Mouse (Mus musculus) G1E (cell line): ENCODE data around the gene Trim26. TPM values are rescaled to one million over a fixed set of nuclear protein-coding genes. Genes with fewer than 3 reads are reported as not detected.
A peak's percentile ranks its signal among the peaks of the same experiment; 100 is the strongest.

ENCODE experiments used
- ATAC-seq: 2 replicates; pipeline ENCODE4 v1.8.0; 2016; ENCODE audit warnings: mild to moderate bottlenecking; ENCODE audit not compliant: insufficient number of reproducible peaks, poor library complexity, low FRiP score, severe bottlenecking; ENCODE audit errors: extremely low read depth
- DNase-seq: peaks from one replicate; pipeline ENCODE4 v3.0.0; 2012; ENCODE audit warnings: low spot score
- H3K27me3 ChIP-seq: 2 replicates; pipeline ENCODE4 v1.6.1; 2012; ENCODE audit warnings: mild to moderate bottlenecking, low read length, inconsistent platforms; ENCODE audit not compliant: insufficient read depth
- H3K36me3 ChIP-seq: replicated peaks from 2 replicates; pipeline ENCODE3; 2012; ENCODE audit warnings: mild to moderate bottlenecking, inconsistent platforms
- H3K4me1 ChIP-seq: 2 replicates; pipeline ENCODE4 v1.6.1; 2012; ENCODE audit warnings: low read depth, low read length, inconsistent platforms, mixed read lengths; ENCODE audit not compliant: insufficient read depth
- H3K4me3 ChIP-seq: 2 replicates; pipeline ENCODE4 v1.5.1; 2012; ENCODE audit warnings: low read depth, mild to moderate bottlenecking, inconsistent platforms, low read length, moderate library complexity, mixed read lengths
- H3K9me3 ChIP-seq: replicated peaks from 2 replicates; pipeline ENCODE4 v1.6.1; 2012; ENCODE audit warnings: inconsistent platforms
- CTCF ChIP-seq: IDR thresholded peaks from 2 replicates; pipeline ENCODE4 v1.5.1; 2012; ENCODE audit warnings: low read depth, low read length, inconsistent platforms, mixed read lengths
- GATA1 ChIP-seq: IDR thresholded peaks from 2 replicates; pipeline ENCODE4 v1.6.1; 2012; ENCODE audit warnings: borderline replicate concordance, low read length, inconsistent platforms, mixed read lengths
- GATA2 ChIP-seq: IDR thresholded peaks from 2 replicates; pipeline ENCODE4 v1.6.1; 2012; ENCODE audit warnings: low read depth, low read length, inconsistent platforms, borderline replicate concordance
- POLR2AphosphoS5 ChIP-seq: IDR thresholded peaks from 2 replicates; pipeline ENCODE4 v1.6.1; 2012; ENCODE audit warnings: low read depth, low read length, inconsistent platforms; ENCODE audit not compliant: insufficient replicate concordance
- TAL1 ChIP-seq: conservative IDR thresholded peaks from 2 replicates; pipeline ENCODE4 v1.6.1; 2012; ENCODE audit warnings: low read depth, low read length, inconsistent platforms, mixed read lengths
- polyA plus RNA-seq: library from polyadenylated mRNA; stranded (reverse); fragments of >175 nt; gene quantifications from 2 replicates; pipeline ENCODE4 v1.2.3, GENCODE M21; 2012
- total RNA-seq, 2 experiments: library from RNA; stranded (forward) in 1 of 2; stranded (reverse) in 1 of 2; fragments of 200-1000 nt in 1 of 2; fragments of >200 nt in 1 of 2; fragmentation: Nextera tagmentation in 1 of 2; gene quantifications; 2 replicates each; pipeline ENCODE4 v1.2.3; 2014 to 2017

Gene Trim26
- total and polyA plus RNA-seq, 3 experiments: 12.5 to 39.7 (median 13.4) TPM

DNA sequence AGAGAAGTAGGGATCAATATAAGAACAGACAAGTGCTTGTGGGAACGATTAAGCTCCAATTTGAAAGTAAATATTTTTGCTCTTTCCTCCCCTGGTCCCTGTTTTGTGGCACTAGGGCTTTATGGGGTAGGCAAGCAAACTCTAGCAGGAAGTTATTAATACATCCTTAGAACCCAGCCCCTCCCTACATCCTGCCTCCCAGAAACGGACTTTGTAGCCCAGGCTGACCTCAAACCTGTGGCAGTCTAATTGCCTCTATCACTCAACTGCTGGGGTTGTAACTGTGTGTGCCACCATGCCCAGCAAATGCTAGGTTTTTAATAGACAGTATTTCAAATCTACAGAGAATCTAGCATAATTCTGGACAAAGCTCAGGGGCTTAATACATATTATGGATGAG is 24.7 kb downstream of the Trim26 start:
- H3K36me3 ChIP-seq: peaks cover 24% of the 10 kb centered on the region
- H3K4me1 ChIP-seq: peaks cover 7% of the 10 kb centered on the region
- ATAC-seq: no peak
- no peak for TF ChIP-seq CTCF
- H3K4me3 ChIP-seq: no peak overlapping the region
- H3K9me3 ChIP-seq: no peaks in the 10 kb centered on the region
- DNase-seq: no peak
- H3K27me3 ChIP-seq: peaks cover 20% of the 10 kb centered on the region

DNA sequence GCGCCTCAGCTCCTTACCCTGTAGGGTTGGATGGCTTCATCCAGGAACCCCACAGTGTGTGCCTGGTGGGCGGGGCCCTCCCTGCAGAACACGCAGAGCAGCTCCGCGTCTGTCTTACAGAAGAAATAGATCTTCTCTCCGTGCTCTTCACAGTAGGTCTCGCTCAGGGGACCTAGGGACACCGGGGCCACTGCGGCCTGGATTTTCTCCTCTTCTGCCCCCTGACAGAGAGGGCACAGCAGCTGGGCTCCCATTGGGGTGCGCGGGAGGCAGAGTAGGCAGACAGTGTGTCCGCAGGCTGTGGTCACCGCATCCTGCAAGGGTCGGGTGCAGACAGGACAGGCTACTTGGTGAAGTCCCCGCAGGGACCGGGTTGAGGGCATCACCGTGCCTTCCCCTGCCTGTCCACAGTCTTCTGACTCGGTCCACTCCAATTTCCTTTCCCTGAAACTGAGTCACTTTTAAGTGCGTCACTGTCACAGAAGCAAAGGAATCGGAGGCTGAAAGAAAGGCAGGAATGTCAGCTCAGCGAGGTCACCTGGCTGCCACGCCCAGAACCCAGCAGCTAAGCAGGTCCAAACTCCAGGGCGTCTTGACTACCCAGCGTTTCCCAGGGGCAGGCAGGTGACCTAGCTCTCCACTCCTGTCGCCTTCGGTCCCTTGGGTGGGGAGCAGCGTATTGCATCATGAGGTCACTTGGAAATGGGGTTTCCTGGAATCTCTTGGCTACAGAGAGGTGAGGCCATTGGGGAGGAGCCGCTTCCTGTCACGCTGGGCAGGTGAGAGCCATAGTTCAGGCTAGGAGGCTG is 30.0 kb downstream of the Trim26 start, which contains the start of gene Trim15:
Gene Trim15 (minus strand): TSS at position 492 of the 809 bp plus-strand sequence.
- no peaks in the 10 kb centered on the region for H3K9me3 ChIP-seq
- no peak for DNase-seq
- peaks cover 44% of the 10 kb centered on the region for H3K4me1 ChIP-seq
- no peak for TF ChIP-seq GATA2
- TF ChIP-seq CTCF: no peak
- no peak for TF ChIP-seq POLR2AphosphoS5
- TF ChIP-seq TAL1: no peak
- TF ChIP-seq GATA1: no peak
- H3K27me3 ChIP-seq: peaks cover 20% of the 10 kb centered on the region
- no peak for ATAC-seq
- H3K4me3 ChIP-seq: peak within 1 kb of the TSS; percentile 13; the same call in 1 of the 2 replicates
- H3K36me3 ChIP-seq: peaks cover 9% of the 10 kb centered on the region

DNA sequence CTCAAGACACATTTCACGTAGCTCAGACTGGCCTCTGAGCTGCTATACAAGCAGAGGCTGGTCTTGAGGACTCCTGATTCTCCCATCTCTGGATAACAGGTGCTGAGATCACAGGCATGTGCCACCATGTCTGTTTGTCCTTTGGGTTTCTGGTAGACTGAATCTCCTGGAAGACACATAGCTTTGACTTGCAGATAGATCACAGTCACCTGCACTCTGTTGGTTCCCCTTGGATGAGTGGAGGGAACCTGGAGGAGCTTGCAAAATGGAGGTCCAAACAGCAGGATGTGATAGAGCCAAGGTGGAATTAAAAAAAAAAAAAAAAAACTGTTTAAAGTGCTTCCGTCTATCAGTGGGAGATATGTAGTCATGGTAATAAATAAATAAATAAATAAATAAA is 31.9 kb downstream of the Trim26 start:
- Histone ChIP-seq H3K36me3 (peaks cover 22% of the 10 kb centered on the region), H3K4me1 (peaks cover 53% of the 10 kb centered on the region), H3K9me3 (no peaks in the 10 kb centered on the region), H3K27me3 (peaks cover 16% of the 10 kb centered on the region), H3K4me3 (no peak overlapping the region)
- TF ChIP-seq GATA1 (no peak), POLR2AphosphoS5 (no peak), TAL1 (no peak), GATA2 (no peak), CTCF (no peak)
- ATAC-seq: no peak
- peak; percentile 9 for DNase-seq

DNA sequence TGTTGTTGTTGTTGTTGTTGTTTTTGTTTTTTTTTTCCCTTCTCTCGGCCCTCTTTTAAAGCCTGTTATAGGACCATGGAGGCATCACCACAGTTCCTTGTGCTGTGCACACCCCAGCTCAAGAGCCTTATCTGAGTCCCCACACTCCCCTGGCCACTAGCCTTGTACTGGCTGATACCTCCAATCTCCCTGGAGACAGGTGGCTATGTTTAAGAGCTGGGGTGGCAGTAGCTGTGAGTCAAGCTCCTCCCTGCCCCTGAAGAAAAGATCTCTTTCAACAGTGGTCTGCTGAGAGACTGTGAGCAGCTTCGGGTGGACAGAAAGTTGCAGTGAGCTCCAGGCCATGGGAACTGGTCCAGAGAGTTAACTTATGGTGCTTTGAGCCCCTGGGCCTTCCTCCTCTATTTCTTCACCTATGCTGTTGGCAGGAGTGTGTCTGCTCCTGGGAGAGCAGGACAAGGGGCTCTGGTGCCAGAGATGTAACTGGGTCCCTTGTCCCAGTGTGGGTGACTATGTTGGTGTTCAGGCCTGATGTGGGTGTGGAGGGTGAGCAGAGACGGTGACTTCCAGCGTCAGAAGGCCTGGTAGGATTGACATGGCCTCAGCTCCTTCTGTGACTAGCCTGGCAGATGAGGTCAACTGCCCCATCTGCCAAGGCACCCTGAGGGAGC is 32.5 kb downstream of the Trim26 start, which contains the start of gene Trim10:
Gene Trim10 (plus strand): TSS at position 291 of the 671 bp plus-strand sequence.
- Histone ChIP-seq H3K27me3 (peaks cover 12% of the 10 kb centered on the region), H3K9me3 (no peaks in the 10 kb centered on the region), H3K4me1 (peaks cover 53% of the 10 kb centered on the region), H3K4me3 (peak within 1 kb of the TSS; percentile 76), H3K36me3 (peaks cover 27% of the 10 kb centered on the region)
- peak; percentile 91 for ATAC-seq
- TF ChIP-seq TAL1: peak; percentile 93
- TF ChIP-seq CTCF: no peak
- no peak for TF ChIP-seq POLR2AphosphoS5
- peak; percentile 89 for DNase-seq

DNA sequence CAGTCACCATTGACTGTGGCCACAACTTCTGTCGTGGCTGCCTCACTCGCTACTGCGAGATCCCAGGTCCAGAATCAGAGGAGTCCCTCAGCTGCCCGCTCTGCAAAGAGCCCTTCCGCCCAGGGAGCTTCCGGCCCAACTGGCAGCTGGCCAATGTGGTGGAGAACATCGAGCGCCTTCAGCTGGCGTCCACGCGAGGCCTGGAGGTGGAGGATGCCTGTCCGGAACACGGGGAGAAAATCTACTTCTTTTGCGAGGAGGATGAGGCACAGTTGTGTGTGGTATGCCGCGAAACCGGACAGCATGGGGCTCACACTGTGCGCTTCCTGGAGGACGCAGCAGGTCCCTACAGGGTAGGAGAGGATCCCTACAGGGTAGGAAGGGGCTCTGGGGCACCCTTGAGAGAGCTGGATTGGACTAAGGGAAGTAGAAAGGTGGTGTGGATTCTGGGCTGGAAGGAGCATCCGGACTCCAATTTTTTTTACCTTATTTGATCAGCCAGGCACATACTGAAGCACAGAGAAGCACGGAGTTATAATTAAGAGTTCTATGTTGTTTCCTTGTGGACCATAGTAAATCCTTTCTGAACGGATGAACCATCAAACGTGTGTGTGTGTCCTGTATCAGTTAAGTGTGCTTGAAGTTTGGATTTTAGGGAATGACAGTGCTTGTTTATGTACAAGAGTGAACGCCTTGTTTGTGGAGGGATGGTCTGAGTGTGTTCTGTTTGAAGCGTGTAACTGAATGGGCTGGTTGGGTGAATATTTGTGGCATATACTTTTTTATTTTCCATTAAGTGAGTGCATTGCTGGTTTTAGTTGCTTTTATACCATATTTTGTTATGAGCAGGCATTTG is 33.2 kb downstream of the Trim26 start:
- Histone ChIP-seq H3K4me1 (peaks cover 49% of the 10 kb centered on the region), H3K4me3 (peak overlapping the region; percentile 76), H3K36me3 (peaks cover 35% of the 10 kb centered on the region), H3K27me3 (peaks cover 7% of the 10 kb centered on the region), H3K9me3 (no peaks in the 10 kb centered on the region)
- ATAC-seq (peak; percentile 47), DNase-seq (peak; percentile 44)
- TF ChIP-seq TAL1: no peak

DNA sequence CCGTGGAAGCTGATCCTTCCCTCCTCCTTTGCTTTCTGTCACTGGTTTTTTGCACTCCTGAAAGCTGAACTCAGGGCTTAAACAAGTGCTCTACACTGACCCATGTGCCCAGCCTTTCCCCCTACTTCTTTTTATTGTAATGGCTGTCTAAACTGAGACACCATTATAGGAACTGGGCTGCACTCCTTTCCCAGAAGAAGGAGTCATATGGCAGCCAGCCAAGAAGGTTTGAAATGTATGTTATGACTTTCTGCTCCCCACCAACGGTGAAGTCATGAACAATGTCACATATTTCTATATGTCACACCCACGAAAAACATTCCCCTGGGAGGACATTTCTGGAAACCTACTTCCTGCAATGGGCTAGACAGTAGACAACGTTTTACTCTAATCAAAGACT is 37.7 kb downstream of the Trim26 start:
- ATAC-seq (no peak), DNase-seq (no peak)
- TF ChIP-seq GATA1 (no peak), CTCF (no peak), TAL1 (no peak), GATA2 (no peak), POLR2AphosphoS5 (no peak)
- Histone ChIP-seq H3K27me3 (no peaks in the 10 kb centered on the region), H3K9me3 (no peaks in the 10 kb centered on the region), H3K4me3 (no peak overlapping the region), H3K36me3 (peaks cover 66% of the 10 kb centered on the region), H3K4me1 (peaks cover 25% of the 10 kb centered on the region)
